In the genomic region with DNA sequence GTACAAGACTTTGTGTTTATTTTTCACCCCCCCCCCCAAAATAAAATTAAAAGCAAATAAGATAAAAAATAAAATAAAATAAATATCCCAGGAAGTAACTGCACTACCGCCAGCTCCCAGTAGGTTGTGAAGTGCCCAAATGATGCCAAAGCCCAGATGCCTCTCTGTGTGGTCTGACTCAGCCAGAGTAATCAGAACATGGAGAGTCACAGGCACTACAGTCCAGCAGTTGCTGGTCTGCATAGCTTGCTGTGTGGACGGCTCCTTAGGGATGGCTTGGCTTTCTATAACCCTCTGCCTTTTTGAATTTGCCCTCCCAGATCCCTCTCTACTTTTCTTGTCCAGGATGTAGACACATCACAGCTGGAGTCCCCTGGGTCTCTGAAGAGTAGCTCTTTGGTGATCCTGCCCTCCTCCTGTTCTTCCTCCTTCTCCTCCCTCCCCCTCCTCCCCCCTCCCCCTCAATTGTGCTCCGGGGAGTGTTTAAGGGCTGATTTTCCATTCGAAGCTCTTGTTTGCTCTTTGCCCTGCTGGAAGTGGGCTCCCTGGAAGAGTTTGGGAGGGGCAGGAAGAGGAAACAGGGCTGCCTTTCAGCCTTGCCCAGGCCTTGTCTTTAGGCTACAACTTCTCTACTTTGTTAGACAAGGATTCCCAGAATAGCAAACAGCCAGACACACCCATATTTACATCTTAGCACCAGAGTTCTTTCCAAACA, we compare ENCODE assay signal across 9 mouse cellular contexts.
DNase-seq lines count a peak whose midpoint lies in the region; ATAC-seq lines count a peak whose summit lies in the region.
"Had no signal": no experiment of that assay in that cellular context is flagged by ENCODE, and none has a peak within 500 bp of the region (broad histone marks: within the 10 kb centered on the region; RNA-seq: fewer than 3 reads in every experiment).

No protein-coding gene starts in this region.

- no peak for DNase-seq in hindbrain, embryonic 10.5 days (ENCODE audit: low spot score)
- peak; percentile 9 to 23 for DNase-seq in adrenal gland, postnatal 36 days
- peak; percentile 53 for DNase-seq in intestine, embryonic 14.5 days (ENCODE audit: low spot score)
- peak; percentile 43 for DNase-seq in mesoderm, embryonic 11.5 days (ENCODE audit: low read depth, low spot score)
- no peak for DNase-seq in Muller cell, postnatal 12 days (ENCODE audit: inconsistent ontology term)
- DNase-seq in right cerebral cortex, postnatal 10 days (ENCODE audit: low spot score in 2 of 2), result no peak
- DNase-seq in gastrocnemius, adult 18-20 months (ENCODE audit: low spot score), result no peak
- DNase-seq: gastrocnemius, postnatal 36 days had no signal

- no peak overlapping the region for H3K4me3 ChIP-seq in hindbrain, embryonic 10.5 days
- H3K4me3 ChIP-seq in hindbrain, embryonic 12.5 days, result no peak overlapping the region
- H3K4me3 ChIP-seq in intestine, embryonic 14.5 days (ENCODE audit: low read depth, low read length), result no peak overlapping the region

- WGBS in hindbrain, embryonic 10.5 days, result 18% methylated on average over 4 of the region's 4 CpGs
- WGBS in hindbrain, embryonic 12.5 days, result 20% methylated on average over 4 of the region's 4 CpGs
- WGBS in intestine, embryonic 14.5 days, result 19% methylated on average over 4 of the region's 4 CpGs

- peaks cover 14% of the 10 kb centered on the region for H3K36me3 ChIP-seq in hindbrain, embryonic 10.5 days
- H3K36me3 ChIP-seq in hindbrain, embryonic 12.5 days, result 0 out of 2 replicates have a peak, but pooled peaks cover 7% of the 10 kb centered on the region
- peaks cover 8% of the 10 kb centered on the region for H3K36me3 ChIP-seq in intestine, embryonic 14.5 days (ENCODE audit: control insufficient read depth, insufficient read depth, low read length)

- ATAC-seq in hindbrain, embryonic 12.5 days (ENCODE audit: low FRiP score), result no peak
- ATAC-seq in intestine, embryonic 14.5 days (replicated peaks; ENCODE audit: low FRiP score, low TSS enrichment, low read depth), result peak; percentile 59

- peak overlapping the region; percentile 29; the same call in 1 of the 2 replicates for H3K27ac ChIP-seq in hindbrain, embryonic 10.5 days
- H3K27ac ChIP-seq in hindbrain, embryonic 12.5 days, result no peak overlapping the region
- peak overlapping the region; percentile 52; the same call in 1 of the 2 replicates for H3K27ac ChIP-seq in intestine, embryonic 14.5 days (ENCODE audit: low read depth)

- no peak overlapping the region for H3K4me2 ChIP-seq in hindbrain, embryonic 12.5 days (replicated peaks)
- no peak overlapping the region for H3K4me2 ChIP-seq in intestine, embryonic 14.5 days (ENCODE audit: low read length)

- H3K9ac ChIP-seq in hindbrain, embryonic 12.5 days, result no peak overlapping the region
- no peak overlapping the region for H3K9ac ChIP-seq in intestine, embryonic 14.5 days (ENCODE audit: low read length)

- peaks cover 21% of the 10 kb centered on the region for H3K4me1 ChIP-seq in hindbrain, embryonic 10.5 days (replicated peaks)
- H3K4me1 ChIP-seq in hindbrain, embryonic 12.5 days, result 0 out of 2 replicates have a peak, but pooled peaks cover 2% of the 10 kb centered on the region
- H3K4me1 ChIP-seq in intestine, embryonic 14.5 days (replicated peaks; ENCODE audit: control insufficient read depth, insufficient read depth, low read length), result peaks cover 21% of the 10 kb centered on the region

- no peaks in the 10 kb centered on the region for H3K9me3 ChIP-seq in hindbrain, embryonic 10.5 days
- H3K9me3 ChIP-seq in hindbrain, embryonic 12.5 days (replicated peaks), result no peaks in the 10 kb centered on the region
- no peaks in the 10 kb centered on the region for H3K9me3 ChIP-seq in intestine, embryonic 14.5 days (ENCODE audit: control insufficient read depth, low read length)

- no peaks in the 10 kb centered on the region for H3K27me3 ChIP-seq in hindbrain, embryonic 10.5 days (ENCODE audit: insufficient read depth, poor library complexity, severe bottlenecking)
- H3K27me3 ChIP-seq in hindbrain, embryonic 12.5 days, result peaks cover 1% of the 10 kb centered on the region
- H3K27me3 ChIP-seq in intestine, embryonic 14.5 days (replicated peaks; ENCODE audit: control insufficient read depth, insufficient read depth, low read length), result no peaks in the 10 kb centered on the region

Comparison
In these comparisons a context has a peak if more than half of its experiments do, and no peak if none do; other contexts are left out.
1. DNase-seq: peak in adrenal gland, postnatal 36 days (2 of 2), intestine, embryonic 14.5 days (single experiment) and mesoderm, embryonic 11.5 days (single experiment); none in hindbrain, embryonic 10.5 days (single experiment), Muller cell, postnatal 12 days (single experiment), right cerebral cortex, postnatal 10 days (0 of 2) and gastrocnemius, adult 18-20 months (single experiment).